Mouse (Mus musculus) lung, postnatal 0 days (tissue): Measurements from ENCODE around the gene Gm26558.
A peak's percentile ranks its signal among the peaks of the same experiment; 100 is the strongest.

ENCODE experiments used
- CTCF ChIP-seq: IDR thresholded peaks from 2 replicates; pipeline ENCODE4 v1.5.1; 2016; ENCODE audit warnings: antibody characterized with exemption, mild to moderate bottlenecking
- EP300 ChIP-seq: IDR thresholded peaks from 2 replicates; pipeline ENCODE4 v1.6.1; 2016; ENCODE audit warnings: antibody characterized with exemption, mild to moderate bottlenecking, control low read depth

DNA sequence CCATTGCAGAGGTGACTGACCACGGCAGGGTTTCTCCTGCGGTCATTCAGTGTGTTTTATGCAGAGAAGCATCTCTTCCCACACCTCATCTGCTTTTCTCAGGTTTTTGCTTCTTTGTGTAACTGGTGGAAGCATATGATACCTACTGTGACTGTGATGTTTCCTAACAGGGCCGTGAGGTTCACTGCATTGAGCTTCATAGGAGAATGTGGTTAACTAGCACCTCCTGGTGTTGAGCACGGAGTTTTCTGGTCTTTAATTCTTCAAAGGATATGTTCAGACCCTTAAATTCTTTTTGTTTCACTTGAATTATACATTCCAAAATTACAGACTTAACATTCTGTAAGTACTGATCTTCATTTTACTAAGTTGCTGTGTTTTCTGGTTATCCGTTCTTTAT, 1.9 kb upstream of the Gm26558 start:
- TF ChIP-seq CTCF (peak; percentile 42), EP300 (no peak)
